Mouse (Mus musculus): ENCODE data around the gene Bag2. TPM values are rescaled to one million over a fixed set of nuclear protein-coding genes. Genes with fewer than 3 reads are reported as not detected.
"Not testable (repeated sequence)": the region's sequence is repeated elsewhere in the genome, so short reads cannot be mapped to it uniquely, and the experiment has no call there.

Bag2 gene
- total RNA-seq, 2 experiments from 2014 or later = 11.6 to 12.9 TPM

GRCm38 (mm10) chr1:33766520-33767508 is 9.2 kb upstream of the Bag2 start:
- intact Hi-C loops (cut with DNase I) = no loop called here
- DNase-seq (ENCODE audit: extremely low spot score in 1 of 2, low spot score in 2 of 2) = no peak
- Histone ChIP-seq H3K4me3 (no peak overlapping the region), H3K27ac (no peak overlapping the region)
- TF ChIP-seq CTCF (IDR thresholded peaks at IDR 0.05) = no peak

GRCm38 (mm10) chr1:33765468-33766080 is 8.0 kb upstream of the Bag2 start:
- DNase-seq (ENCODE audit: extremely low spot score in 1 of 2, low spot score in 2 of 2) = no peak
- Histone ChIP-seq H3K27ac (no peak overlapping the region), H3K4me3 (no peak overlapping the region)
- intact Hi-C loops (cut with DNase I) = no loop called here
- no peak for TF ChIP-seq CTCF (IDR thresholded peaks at IDR 0.05)

GRCm38 (mm10) chr1:33763826-33764225 is 6.2 kb upstream of the Bag2 start:
- no peak for DNase-seq (ENCODE audit: extremely low spot score in 1 of 2, low spot score in 2 of 2)
- no peak overlapping the region for H3K4me3 ChIP-seq
- no peak overlapping the region for H3K27ac ChIP-seq
- no peak for TF ChIP-seq CTCF (IDR thresholded peaks at IDR 0.05)
- intact Hi-C loops (cut with DNase I) = no loop called here

DNA sequence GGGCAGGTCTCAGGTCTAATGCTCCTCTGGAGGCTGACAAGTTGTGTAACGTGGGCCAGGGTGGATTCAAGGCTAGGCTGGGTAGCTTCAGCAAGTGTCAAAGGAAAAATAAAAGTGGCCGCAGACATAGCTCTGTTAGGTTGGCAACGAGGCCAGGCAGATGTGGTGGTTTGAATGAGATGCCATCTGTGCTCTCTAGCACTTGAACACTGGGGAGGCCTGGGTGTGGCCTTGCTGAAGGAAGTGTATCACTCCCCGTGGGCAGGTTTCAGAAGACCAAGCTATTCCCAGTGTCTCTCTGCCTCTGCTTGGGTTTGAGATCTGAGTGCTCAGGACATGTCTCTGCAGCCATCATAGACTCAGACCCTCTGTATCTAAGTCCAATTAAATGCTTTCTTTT is 893 bp upstream of the Bag2 start:
- no peak for DNase-seq (ENCODE audit: extremely low spot score in 1 of 2, low spot score in 2 of 2)
- intact Hi-C loops (cut with DNase I) = loop anchor here (5.0 kb wide), 1 partner anchor 204 kb away; no protein-coding TSS in a partner anchor
- TF ChIP-seq CTCF (IDR thresholded peaks at IDR 0.05) = no peak
- H3K27ac ChIP-seq = no peak overlapping the region
- H3K4me3 ChIP-seq = no peak overlapping the region

GRCm38 (mm10) chr1:33757033-33757413 is 572 bp downstream of the Bag2 start:
- intact Hi-C loops (cut with DNase I) = loop anchor here (5.0 kb wide), 1 partner anchor 205 kb away; no protein-coding TSS in a partner anchor
- no peak for TF ChIP-seq CTCF (IDR thresholded peaks at IDR 0.05)
- H3K4me3 ChIP-seq = peak overlapping the region; percentile 93
- DNase-seq (ENCODE audit: extremely low spot score in 1 of 2, low spot score in 2 of 2) = no peak
- no peak overlapping the region for H3K27ac ChIP-seq

DNA sequence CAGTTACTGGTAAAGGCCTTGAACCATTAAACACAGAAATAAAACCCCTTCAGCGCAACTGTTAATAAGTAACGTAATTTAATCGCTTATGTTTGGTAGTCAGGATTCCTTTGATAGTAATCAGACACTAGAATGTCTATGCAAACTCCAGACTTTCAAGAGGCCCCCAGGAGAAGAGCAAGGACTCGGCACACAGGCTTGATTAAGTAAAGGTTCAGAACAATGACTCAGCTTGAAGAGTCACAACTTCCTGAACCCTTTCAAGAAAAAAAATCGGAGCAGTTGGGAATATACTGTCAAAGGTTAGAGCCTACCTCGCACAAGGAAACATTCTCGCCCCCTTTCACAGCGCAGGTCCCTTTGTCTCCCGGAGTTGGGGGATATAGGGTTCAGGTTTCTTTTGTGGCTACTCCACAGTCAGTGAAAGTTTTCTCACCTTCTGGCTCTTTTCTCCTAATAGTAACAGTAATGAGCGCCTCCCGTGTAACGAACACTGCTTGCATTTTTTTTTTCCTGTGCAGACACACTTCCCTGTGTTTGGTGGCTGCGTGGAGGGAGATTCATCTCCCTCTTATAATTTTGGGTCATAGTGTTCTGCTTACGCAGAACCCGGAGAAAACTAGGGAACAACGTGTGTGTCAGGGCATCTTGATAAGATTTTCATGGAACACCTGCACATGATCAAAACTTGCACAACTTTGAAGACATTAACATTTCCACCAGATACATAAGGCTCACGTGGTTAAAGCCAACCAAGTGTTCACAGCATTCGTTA is 1.1 kb downstream of the Bag2 start:
- DNase-seq (ENCODE audit: extremely low spot score in 1 of 2, low spot score in 2 of 2) = no peak
- Histone ChIP-seq H3K4me3 (peak overlapping the region; percentile 93), H3K27ac (no peak overlapping the region)
- TF ChIP-seq CTCF (IDR thresholded peaks at IDR 0.05) = no peak
- intact Hi-C loops (cut with DNase I) = loop anchor here (5.0 kb wide), 1 partner anchor 206 kb away; no protein-coding TSS in a partner anchor

- no peak overlapping the region for H3K27ac ChIP-seq
- intact Hi-C loops (cut with DNase I) = loop anchor here (5.0 kb wide), 1 partner anchor 207 kb away; no protein-coding TSS in a partner anchor
- H3K4me3 ChIP-seq = no peak overlapping the region
- no peak for TF ChIP-seq CTCF (IDR thresholded peaks at IDR 0.05)
- DNase-seq (ENCODE audit: extremely low spot score in 1 of 2, low spot score in 2 of 2) = no peak
These were observed 1.8 kb downstream of the Bag2 start for GRCm38 (mm10) chr1:33755799-33756198.

- no peak for DNase-seq (ENCODE audit: extremely low spot score in 1 of 2, low spot score in 2 of 2)
- H3K4me3 ChIP-seq = no peak overlapping the region
- no peak overlapping the region for H3K27ac ChIP-seq
- intact Hi-C loops (cut with DNase I) = loop anchor here (5.0 kb wide), 1 partner anchor 207 kb away; no protein-coding TSS in a partner anchor
- TF ChIP-seq CTCF (IDR thresholded peaks at IDR 0.05) = no peak
These were observed 2.4 kb downstream of the Bag2 start for GRCm38 (mm10) chr1:33754965-33755735.

- no peak for TF ChIP-seq CTCF (IDR thresholded peaks at IDR 0.05)
- Histone ChIP-seq H3K4me3 (no peak overlapping the region; the same call in 1 of the 2 replicates), H3K27ac (no peak overlapping the region)
- intact Hi-C loops (cut with DNase I) = no loop called here
- no peak for DNase-seq (ENCODE audit: extremely low spot score in 1 of 2, low spot score in 2 of 2)
These were observed 3.5 kb downstream of the Bag2 start for GRCm38 (mm10) chr1:33754089-33754488.

GRCm38 (mm10) chr1:33751283-33751682 is 6.3 kb downstream of the Bag2 start:
- no peak for TF ChIP-seq CTCF (IDR thresholded peaks at IDR 0.05)
- Histone ChIP-seq H3K4me3 (no peak overlapping the region), H3K27ac (no peak overlapping the region)
- no peak for DNase-seq (ENCODE audit: extremely low spot score in 1 of 2, low spot score in 2 of 2)
- intact Hi-C loops (cut with DNase I) = no loop called here

- H3K4me3 ChIP-seq; intact Hi-C loops (cut with DNase I); H3K27ac ChIP-seq; DNase-seq (ENCODE audit: extremely low spot score in 1 of 2, low spot score in 2 of 2): not testable (repeated sequence)
These were observed 7.9 kb downstream of the Bag2 start for GRCm38 (mm10) chr1:33749709-33750108.

Measured in left cerebral cortex, adult 2 months (tissue).